Mouse (Mus musculus) lung, adult 18-20 months (tissue): Measurements from ENCODE around the gene Lrguk.

Source experiments
- DNase-seq, 2 experiments: peaks; one replicate each; pipeline ENCODE4 v3.0.0; 2022; ENCODE audit warnings: mixed read lengths in 2 of 2

Lrguk gene

GRCm38 (mm10) chr6:34179911-34180310, 150.7 kb downstream of the Lrguk start:
- DNase-seq = no peak

GRCm38 (mm10) chr6:34181961-34182360, 152.7 kb downstream of the Lrguk start:
- DNase-seq = no peak

- no peak for DNase-seq
Measured at GRCm38 (mm10) chr6:34183326-34183725, 154.1 kb downstream of the Lrguk start.
